Mouse (Mus musculus) liver, embryonic 15.5 days (tissue): ENCODE measurements around the gene Chil1. TPM values are rescaled to one million over a fixed set of nuclear protein-coding genes. Genes with fewer than 3 reads are reported as not detected.

Experiments used
- ATAC-seq: fragments of 200-750 bp; cut with Nextera tagmentation; 2 replicates; pipeline ENCODE4 v1.8.0; 2017; ENCODE audit warnings: moderate number of reproducible peaks, mild to moderate bottlenecking, moderate library complexity; ENCODE audit not compliant: insufficient read depth
- H3K27ac ChIP-seq: fragments of 300-500 bp; sonication (generic); replicated peaks from 2 replicates; pipeline ENCODE4 v1.5.1; 2015; ENCODE audit warnings: mild to moderate bottlenecking, inconsistent platforms
- H3K27me3 ChIP-seq: fragments of 300-500 bp; sonication (generic); 2 replicates; pipeline ENCODE4 v1.6.1; 2015; ENCODE audit warnings: mild to moderate bottlenecking, inconsistent platforms
- H3K36me3 ChIP-seq: fragments of 300-500 bp; sonication (generic); replicated peaks from 2 replicates; pipeline ENCODE4 v1.6.1; 2015; ENCODE audit warnings: moderate library complexity, mild to moderate bottlenecking, inconsistent platforms
- H3K4me1 ChIP-seq: fragments of 300-500 bp; sonication (generic); replicated peaks from 2 replicates; pipeline ENCODE4 v1.6.1; 2015; ENCODE audit warnings: inconsistent platforms
- H3K4me2 ChIP-seq: fragments of 300-500 bp; sonication (generic); 2 replicates; pipeline ENCODE4 v1.6.1; 2015; ENCODE audit warnings: moderate library complexity, mild to moderate bottlenecking, inconsistent platforms
- H3K4me3 ChIP-seq: fragments of 300-500 bp; sonication (generic); replicated peaks from 2 replicates; pipeline ENCODE4 v1.5.1; 2015; ENCODE audit warnings: mild to moderate bottlenecking, inconsistent platforms
- H3K9ac ChIP-seq: fragments of 300-500 bp; sonication (generic); 2 replicates; pipeline ENCODE4 v1.6.1; 2015; ENCODE audit warnings: moderate library complexity, mild to moderate bottlenecking, inconsistent platforms
- H3K9me3 ChIP-seq: fragments of 300-500 bp; sonication (generic); replicated peaks from 2 replicates; pipeline ENCODE4 v1.6.1; 2016; ENCODE audit warnings: inconsistent platforms
- WGBS: fragments of 180-500 bp; shearing (Covaris S2); methylation state at CpG from one replicate; pipeline ENCODE4 v1.1.7; 2015; ENCODE audit warnings: mixed read lengths; ENCODE audit not compliant: insufficient replicate concordance; 5-methylcytosine and 5-hydroxymethylcytosine counted together
- polyA plus RNA-seq: library from polyadenylated mRNA; unstranded; fragments of >200 nt; fragmentation: Nextera tagmentation; extraction: Ambion mirVana; gene quantifications from 2 replicates; pipeline ENCODE4 v1.2.1, GENCODE M21; 2015

Chil1 gene
- polyA plus RNA-seq, 1 experiment from 2014 or later = 15.1 TPM

DNA sequence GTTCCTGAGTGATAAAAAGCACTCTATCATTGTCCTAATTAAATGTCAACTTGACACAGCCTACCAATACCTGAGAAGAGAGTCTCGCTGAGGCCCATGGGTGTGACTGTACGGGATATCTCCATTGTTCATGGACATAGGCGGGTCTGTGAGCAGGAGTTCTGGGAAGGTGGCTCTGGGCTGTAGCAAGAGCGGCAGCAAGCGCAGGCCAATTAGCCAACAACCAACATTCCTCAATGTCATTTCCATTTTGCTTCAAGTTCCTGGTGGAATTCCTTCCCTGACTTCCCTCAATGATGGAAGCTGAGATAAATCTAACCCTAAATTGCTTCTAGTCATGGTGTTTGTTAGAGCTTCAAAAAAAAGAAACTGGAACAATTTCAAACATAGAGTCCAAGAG, 4.0 kb upstream of the Chil1 start:
- Histone ChIP-seq H3K4me2 (no peak overlapping the region), H3K36me3 (no peaks in the 10 kb centered on the region), H3K4me3 (no peak overlapping the region), H3K27ac (no peak overlapping the region), H3K9me3 (no peaks in the 10 kb centered on the region), H3K27me3 (no peaks in the 10 kb centered on the region), H3K9ac (no peak overlapping the region), H3K4me1 (no peaks in the 10 kb centered on the region)
- WGBS = 70% methylated on average over 5 of the region's 5 CpGs
- ATAC-seq = no peak

DNA sequence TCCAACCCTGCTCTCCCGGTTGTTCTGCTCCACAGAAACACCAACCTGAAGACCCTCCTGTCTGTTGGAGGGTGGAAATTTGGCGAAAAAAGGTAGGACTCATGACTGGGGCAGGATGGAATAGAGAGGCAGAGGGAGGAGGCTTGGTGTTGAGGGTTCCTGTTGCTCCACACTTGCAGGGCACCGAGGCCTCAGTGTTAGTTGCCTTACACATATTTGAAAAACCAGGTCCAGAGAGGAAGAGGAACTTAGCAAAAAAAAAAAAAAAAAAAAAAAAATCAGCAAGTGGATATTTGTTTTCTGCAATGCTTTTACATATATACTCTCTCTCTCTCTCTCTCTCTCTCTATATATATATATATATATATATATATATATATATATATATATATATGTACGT, 2.1 kb downstream of the Chil1 start:
- Histone ChIP-seq H3K4me1 (no peaks in the 10 kb centered on the region), H3K27me3 (peaks cover 10% of the 10 kb centered on the region), H3K36me3 (no peaks in the 10 kb centered on the region), H3K9me3 (no peaks in the 10 kb centered on the region), H3K9ac (no peak overlapping the region), H3K4me2 (no peak overlapping the region), H3K4me3 (peak overlapping the region; percentile 10; the same call in 1 of the 2 replicates), H3K27ac (no peak overlapping the region)
- 44% methylated on average over 4 of the region's 4 CpGs for WGBS
- ATAC-seq = no peak

- 59% methylated on average over 5 of the region's 5 CpGs for WGBS
- Histone ChIP-seq H3K4me2 (no peak overlapping the region), H3K9ac (no peak overlapping the region), H3K4me3 (no peak overlapping the region), H3K27ac (no peak overlapping the region), H3K4me1 (no peaks in the 10 kb centered on the region), H3K27me3 (peaks cover 22% of the 10 kb centered on the region), H3K36me3 (no peaks in the 10 kb centered on the region), H3K9me3 (no peaks in the 10 kb centered on the region)
- ATAC-seq = no peak
Observed at GRCm38 (mm10) chr1:134188217-134188616, 6.2 kb downstream of the Chil1 start.

- H3K4me1 ChIP-seq = no peaks in the 10 kb centered on the region
- 17% methylated on average over 12 of the region's 12 CpGs for WGBS
- peak overlapping the region; percentile 13; the same call in 1 of the 2 replicates for H3K4me2 ChIP-seq
- H3K27me3 ChIP-seq = peaks cover 22% of the 10 kb centered on the region
- H3K4me3 ChIP-seq = no peak overlapping the region
- no peak for ATAC-seq
- no peak overlapping the region for H3K27ac ChIP-seq
- H3K9me3 ChIP-seq = no peaks in the 10 kb centered on the region
- H3K36me3 ChIP-seq = no peaks in the 10 kb centered on the region
- no peak overlapping the region for H3K9ac ChIP-seq
Observed at GRCm38 (mm10) chr1:134188989-134189729, 7.2 kb downstream of the Chil1 start.

GRCm38 (mm10) chr1:134191192-134191591, 9.2 kb downstream of the Chil1 start:
- no peak for ATAC-seq
- no peak overlapping the region for H3K27ac ChIP-seq
- peaks cover 4% of the 10 kb centered on the region for H3K4me1 ChIP-seq
- 75% methylated on average over 5 of the region's 5 CpGs for WGBS
- H3K4me3 ChIP-seq = no peak overlapping the region
- H3K9me3 ChIP-seq = no peaks in the 10 kb centered on the region
- no peak overlapping the region for H3K9ac ChIP-seq
- no peak overlapping the region for H3K4me2 ChIP-seq
- peaks cover 22% of the 10 kb centered on the region for H3K27me3 ChIP-seq
- H3K36me3 ChIP-seq = no peaks in the 10 kb centered on the region

- ATAC-seq = no peak
- no peaks in the 10 kb centered on the region for H3K36me3 ChIP-seq
- no peak overlapping the region for H3K9ac ChIP-seq
- 36% methylated on average over 4 of the region's 4 CpGs for WGBS
- no peak overlapping the region for H3K27ac ChIP-seq
- H3K4me2 ChIP-seq = no peak overlapping the region
- peaks cover 22% of the 10 kb centered on the region for H3K27me3 ChIP-seq
- H3K4me3 ChIP-seq = no peak overlapping the region
- H3K9me3 ChIP-seq = no peaks in the 10 kb centered on the region
- H3K4me1 ChIP-seq = peaks cover 4% of the 10 kb centered on the region
Observed at GRCm38 (mm10) chr1:134192024-134192423, 10.0 kb downstream of the Chil1 start.

GRCm38 (mm10) chr1:134193126-134193525, 11.2 kb downstream of the Chil1 start, which contains the start of gene Mybph:
Mybph (plus strand) TSS chr1:134193448.
- Histone ChIP-seq H3K4me1 (peaks cover 4% of the 10 kb centered on the region), H3K4me2 (no peak within 1 kb of the TSS), H3K36me3 (no peaks in the 10 kb centered on the region), H3K27me3 (peaks cover 21% of the 10 kb centered on the region), H3K9ac (no peak within 1 kb of the TSS), H3K27ac (no peak within 1 kb of the TSS), H3K4me3 (no peak within 1 kb of the TSS), H3K9me3 (no peaks in the 10 kb centered on the region)
- WGBS = 54% methylated on average over 1 of the region's 1 CpGs
- ATAC-seq = no peak

- no peak overlapping the region for H3K27ac ChIP-seq
- H3K27me3 ChIP-seq = peaks cover 15% of the 10 kb centered on the region; the same call in 1 of the 2 replicates
- no peak overlapping the region for H3K9ac ChIP-seq
- H3K9me3 ChIP-seq = no peaks in the 10 kb centered on the region
- H3K4me2 ChIP-seq = no peak overlapping the region
- no peak for ATAC-seq
- peaks cover 4% of the 10 kb centered on the region for H3K4me1 ChIP-seq
- no peaks in the 10 kb centered on the region for H3K36me3 ChIP-seq
- 55% methylated on average over 7 of the region's 7 CpGs for WGBS
- no peak overlapping the region for H3K4me3 ChIP-seq
Observed at GRCm38 (mm10) chr1:134193674-134194197, 11.8 kb downstream of the Chil1 start.

DNA sequence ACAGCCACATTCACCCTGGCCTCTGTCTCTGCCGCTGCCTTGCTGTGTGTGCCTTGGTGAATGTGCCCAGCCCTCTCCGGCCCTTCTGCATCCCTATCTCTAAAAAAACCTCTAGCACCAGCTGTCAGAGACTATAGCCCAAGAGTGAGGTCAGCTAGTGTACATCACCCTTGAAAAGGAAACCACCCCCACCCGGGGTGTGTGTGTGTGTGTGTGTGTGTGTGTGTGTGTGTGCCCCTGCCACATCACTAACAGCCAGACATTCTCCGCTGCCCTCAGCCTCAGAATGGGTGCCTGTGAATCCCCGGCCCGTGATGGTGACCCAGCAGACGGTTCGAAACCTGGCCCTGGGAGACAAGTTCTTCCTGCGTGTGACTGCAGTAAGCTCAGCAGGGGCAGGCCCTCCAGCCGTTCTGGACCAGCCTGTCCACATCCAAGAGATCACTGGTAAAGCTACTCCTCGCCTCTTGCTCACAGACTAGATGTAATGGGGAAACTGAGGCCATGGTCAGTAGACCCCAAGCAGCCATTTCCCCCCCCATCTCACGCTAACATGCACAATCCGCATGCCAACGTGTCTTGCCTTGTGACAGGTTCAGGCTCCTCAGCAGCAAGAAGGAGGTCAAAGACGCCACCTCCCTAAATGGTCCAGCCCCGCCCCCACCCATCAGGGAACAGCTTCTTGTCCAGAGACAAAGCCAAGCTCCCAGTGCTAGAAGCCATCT, 12.5 kb downstream of the Chil1 start:
- 68% methylated on average over 16 of the region's 16 CpGs for WGBS
- Histone ChIP-seq H3K27me3 (peaks cover 8% of the 10 kb centered on the region; the same call in 1 of the 2 replicates), H3K27ac (no peak overlapping the region), H3K4me1 (peaks cover 4% of the 10 kb centered on the region), H3K9me3 (no peaks in the 10 kb centered on the region), H3K9ac (no peak overlapping the region), H3K36me3 (no peaks in the 10 kb centered on the region), H3K4me2 (no peak overlapping the region), H3K4me3 (no peak overlapping the region)
- no peak for ATAC-seq

DNA sequence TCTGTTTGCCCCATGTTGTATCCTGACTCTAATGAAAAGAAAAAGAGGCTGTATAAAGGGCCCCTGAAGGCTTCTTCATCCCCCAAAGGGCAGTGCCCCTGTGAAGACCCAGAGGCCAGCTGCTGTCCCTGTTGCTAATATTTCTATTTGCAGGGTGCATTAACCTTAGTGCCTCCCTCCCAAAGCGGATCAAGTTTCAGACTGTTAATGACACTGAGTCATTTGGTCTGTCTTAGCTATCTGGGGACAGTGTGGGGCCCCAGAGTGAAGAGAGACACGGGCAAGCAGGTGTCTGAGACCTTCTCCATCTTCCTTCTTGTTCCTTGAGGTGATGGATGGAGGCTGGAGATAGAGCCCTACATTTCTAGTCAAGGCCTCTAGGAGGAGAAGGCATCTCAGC, 13.1 kb downstream of the Chil1 start:
- no peak overlapping the region for H3K27ac ChIP-seq
- H3K4me2 ChIP-seq = no peak overlapping the region
- H3K4me1 ChIP-seq = peaks cover 4% of the 10 kb centered on the region
- no peak for ATAC-seq
- H3K9ac ChIP-seq = no peak overlapping the region
- 33% methylated on average over 2 of the region's 2 CpGs for WGBS
- peaks cover 6% of the 10 kb centered on the region; the same call in 1 of the 2 replicates for H3K27me3 ChIP-seq
- H3K4me3 ChIP-seq = no peak overlapping the region
- H3K9me3 ChIP-seq = no peaks in the 10 kb centered on the region
- no peaks in the 10 kb centered on the region for H3K36me3 ChIP-seq

DNA sequence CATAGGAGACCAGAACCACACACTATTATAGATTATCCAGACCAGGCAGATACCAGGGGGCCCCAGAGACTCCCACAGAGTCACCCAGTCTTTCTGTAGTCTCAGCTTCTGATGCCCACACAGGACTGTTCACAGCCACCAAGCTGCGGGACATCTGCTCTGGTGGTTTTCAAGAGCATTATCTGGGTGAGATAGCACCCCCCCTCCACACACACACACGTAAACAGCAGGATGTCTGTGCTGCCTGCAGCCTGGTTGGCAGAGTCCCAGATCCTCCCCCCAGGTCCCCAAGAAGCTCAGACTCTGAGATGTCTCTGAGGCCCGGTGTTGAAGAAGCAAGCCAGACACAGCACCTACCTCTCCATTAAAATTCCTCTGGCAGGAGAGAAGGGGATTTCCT, 13.6 kb downstream of the Chil1 start:
- WGBS = 4% methylated on average over 3 of the region's 3 CpGs
- no peak overlapping the region for H3K27ac ChIP-seq
- H3K4me2 ChIP-seq = no peak overlapping the region
- peaks cover 4% of the 10 kb centered on the region for H3K4me1 ChIP-seq
- H3K9me3 ChIP-seq = no peaks in the 10 kb centered on the region
- no peak overlapping the region for H3K4me3 ChIP-seq
- no peaks in the 10 kb centered on the region for H3K36me3 ChIP-seq
- H3K27me3 ChIP-seq = peaks cover 6% of the 10 kb centered on the region; the same call in 1 of the 2 replicates
- ATAC-seq = no peak
- H3K9ac ChIP-seq = no peak overlapping the region
